Mouse (Mus musculus) lung, postnatal 4 days (tissue): ENCODE measurements at regions not wholly inside any gene's neighbourhood (a gene's known extent, or its start where the extent isn't known, plus 50 kb on each side); places are given as distances from the start of the nearest gene placed in this dataset.

Experiments
- DNase-seq, 2 experiments: peaks; one replicate each; pipeline ENCODE4 v3.0.0; 2021

GRCm38 (mm10) chr6:100517662-100518061 lies 153.3 kb downstream of the Shq1 start:
- no peak for DNase-seq

- DNase-seq: peak in 1 of 2 experiments; percentile 32
Measured at GRCm38 (mm10) chr6:100512676-100513075, 158.3 kb downstream of the Shq1 start.

DNA sequence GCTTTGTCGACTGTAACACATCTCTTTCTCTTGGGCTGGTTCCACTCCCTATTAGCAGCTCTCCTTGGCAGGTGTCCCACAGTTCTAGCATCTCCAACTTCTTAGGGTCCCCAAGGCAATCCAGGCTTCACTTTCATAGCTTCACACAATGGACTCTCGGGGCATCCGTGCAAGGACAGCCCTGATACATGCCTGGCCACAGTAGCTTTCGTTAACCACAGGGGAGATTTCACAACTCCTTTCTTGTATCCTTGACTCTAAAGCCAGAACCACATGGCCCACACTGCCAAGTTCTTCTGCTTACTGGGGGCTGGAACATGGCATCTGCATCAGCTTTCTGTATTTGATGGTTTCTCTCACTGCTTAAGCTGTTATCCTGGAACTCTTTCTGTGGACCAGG lies 160.3 kb downstream of the Shq1 start:
- DNase-seq: no peak

GRCm38 (mm10) chr6:100505506-100506247 lies 165.3 kb downstream of the Shq1 start:
- DNase-seq: no peak

GRCm38 (mm10) chr6:100502961-100503782 lies 167.8 kb downstream of the Shq1 start:
- no peak for DNase-seq

GRCm38 (mm10) chr6:100502139-100502538 lies 168.8 kb downstream of the Shq1 start:
- DNase-seq: no peak

- DNase-seq: no peak
Measured at GRCm38 (mm10) chr6:100500741-100501140, 170.2 kb downstream of the Shq1 start.

DNA sequence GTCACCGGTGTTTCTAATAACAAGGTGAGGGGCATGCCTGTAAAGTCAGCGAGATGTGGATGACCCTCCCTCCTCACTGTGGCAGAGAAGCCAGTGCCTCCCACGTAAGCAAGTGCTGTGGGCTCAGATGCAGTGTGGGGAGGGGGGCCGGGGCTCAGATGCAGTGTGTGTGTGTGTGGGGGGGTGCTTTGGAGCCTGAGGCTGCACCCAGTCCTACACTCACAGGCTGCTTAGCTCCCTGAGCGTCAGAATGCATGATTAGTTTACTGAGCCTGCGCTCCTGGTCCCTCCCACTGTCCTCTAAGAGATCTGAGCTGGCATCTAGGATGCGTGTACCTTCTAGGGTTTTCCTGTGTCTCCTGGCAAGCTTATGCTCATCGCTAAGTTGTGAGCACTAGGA lies 170.9 kb downstream of the Shq1 start:
- DNase-seq: no peak

DNA sequence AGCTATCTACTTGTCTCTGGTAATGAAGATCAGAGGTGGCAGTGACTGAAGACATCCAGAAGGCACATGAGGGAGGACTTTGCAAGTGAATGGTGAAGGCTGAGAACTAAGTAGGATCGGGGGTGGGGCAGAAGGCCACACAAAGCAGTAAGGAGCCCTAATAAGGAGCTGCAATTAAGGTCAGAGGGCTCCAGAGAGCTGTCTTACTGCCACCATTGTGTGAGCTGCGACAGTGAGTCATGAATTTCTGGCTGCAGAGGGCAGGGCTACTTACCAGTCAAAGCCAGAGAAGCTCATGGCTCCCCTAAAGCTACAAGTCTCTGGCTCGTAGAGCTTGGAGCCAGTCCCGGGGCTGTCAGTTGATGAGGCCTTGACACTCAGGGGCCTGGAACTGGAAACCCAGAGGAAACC lies 172.1 kb downstream of the Shq1 start:
- DNase-seq: peak in 1 of 2 experiments; percentile 28

- DNase-seq: no peak
Measured at GRCm38 (mm10) chr6:100498126-100498525, 172.8 kb downstream of the Shq1 start.

DNA sequence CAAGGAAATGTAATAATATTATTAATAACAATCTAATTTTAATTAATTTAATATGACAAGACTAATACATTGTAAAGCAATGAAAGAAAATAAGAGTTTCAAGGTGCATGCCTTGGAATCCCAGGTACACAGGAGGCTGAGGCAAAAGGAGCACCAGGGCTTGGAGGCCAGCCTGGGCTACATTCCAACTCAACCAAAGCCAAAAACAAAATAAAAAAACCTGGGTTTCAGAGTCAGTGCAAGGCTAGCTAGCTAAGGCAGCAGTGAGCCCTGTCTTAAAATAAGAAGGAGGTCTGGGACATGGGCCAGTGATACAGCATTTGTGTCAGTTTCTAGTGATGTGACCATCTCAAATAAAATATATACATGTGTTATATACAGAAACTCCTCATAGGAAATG lies 174.8 kb downstream of the Shq1 start:
- no peak for DNase-seq

GRCm38 (mm10) chr6:100495131-100495530 lies 175.8 kb downstream of the Shq1 start:
- DNase-seq: peak; percentile 31 to 34

DNA sequence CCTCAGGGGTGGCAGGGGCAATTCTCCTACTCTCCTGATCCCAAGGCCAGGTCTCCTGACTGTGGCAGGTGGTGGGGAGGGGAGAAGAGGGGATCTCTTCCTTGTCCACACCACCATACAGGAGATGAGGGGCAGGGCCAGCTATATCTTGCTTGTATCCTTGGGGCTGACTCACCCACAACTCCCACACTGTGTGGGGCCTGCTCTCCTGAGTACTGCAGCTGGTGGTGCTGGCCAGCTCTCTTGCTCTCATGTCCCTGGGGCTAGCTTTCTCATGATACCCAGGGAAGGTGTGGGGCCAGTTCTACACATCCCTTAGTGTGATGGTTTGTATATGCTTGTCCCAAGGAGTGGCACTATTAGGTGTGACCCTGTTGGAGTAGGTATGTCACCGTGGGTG lies 177.4 kb downstream of the Shq1 start:
- no peak for DNase-seq

- DNase-seq: no peak
Measured at GRCm38 (mm10) chr6:100491811-100492210, 179.1 kb downstream of the Shq1 start.

- DNase-seq: no peak
Measured at GRCm38 (mm10) chr6:100490920-100491712, 179.8 kb downstream of the Shq1 start.

- DNase-seq: no peak
Measured at GRCm38 (mm10) chr6:100483836-100484235, 187.1 kb downstream of the Shq1 start.

DNA sequence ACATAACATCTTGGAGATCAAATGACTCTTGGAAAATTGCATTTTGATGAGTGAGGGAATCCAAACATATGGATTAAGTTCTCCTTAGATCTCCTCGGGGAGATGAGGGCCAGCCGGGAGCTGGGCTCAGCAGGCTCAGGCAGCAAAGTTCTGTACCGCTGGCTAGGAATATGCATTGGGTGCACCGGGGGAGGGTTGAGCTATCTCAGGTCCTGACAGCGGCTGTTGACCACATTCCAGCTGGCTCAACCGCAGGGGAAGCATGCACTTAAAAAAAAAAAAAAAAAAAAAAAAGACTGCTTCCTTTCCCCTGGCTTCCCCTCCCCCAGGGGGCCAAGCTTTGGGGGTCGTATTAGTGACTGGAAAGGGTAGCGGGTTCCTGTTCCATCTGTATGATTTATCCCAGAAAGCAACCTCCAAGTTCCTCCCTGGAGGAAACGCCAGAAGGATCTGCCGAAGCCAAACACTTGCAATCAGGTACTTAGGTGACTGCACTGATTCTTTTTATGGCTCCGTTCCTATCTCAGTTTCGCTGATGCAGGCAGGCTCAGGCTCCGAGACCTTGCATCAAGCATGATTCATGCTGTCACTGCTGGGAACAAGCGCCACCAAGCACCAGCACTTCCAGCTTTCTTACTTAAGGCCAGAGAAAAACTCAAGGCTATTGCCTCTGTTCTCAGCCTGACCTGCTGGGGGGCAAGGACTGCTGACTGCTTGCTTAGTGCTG lies 187.7 kb downstream of the Shq1 start:
- DNase-seq: peak in 1 of 2 experiments; percentile 35

DNA sequence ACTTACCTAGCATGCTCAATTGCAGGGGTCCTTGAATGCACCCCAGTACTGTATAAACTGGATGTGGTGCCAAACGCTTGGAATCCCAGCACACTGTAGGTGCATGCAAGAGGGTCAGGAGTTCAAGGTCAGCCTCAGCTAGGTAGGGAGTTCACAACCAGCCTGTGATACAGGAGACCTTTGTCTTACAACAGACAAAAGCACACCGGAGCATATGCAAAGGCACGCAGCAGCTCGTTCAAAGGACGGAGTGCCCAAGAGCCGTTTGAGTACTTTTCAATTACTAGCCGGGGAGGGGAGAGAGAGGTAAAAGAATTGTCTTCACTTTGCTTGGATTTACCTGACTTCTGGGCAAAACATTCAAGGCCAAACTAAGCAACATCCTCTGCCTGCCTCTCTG lies 188.4 kb downstream of the Shq1 start:
- no peak for DNase-seq

DNA sequence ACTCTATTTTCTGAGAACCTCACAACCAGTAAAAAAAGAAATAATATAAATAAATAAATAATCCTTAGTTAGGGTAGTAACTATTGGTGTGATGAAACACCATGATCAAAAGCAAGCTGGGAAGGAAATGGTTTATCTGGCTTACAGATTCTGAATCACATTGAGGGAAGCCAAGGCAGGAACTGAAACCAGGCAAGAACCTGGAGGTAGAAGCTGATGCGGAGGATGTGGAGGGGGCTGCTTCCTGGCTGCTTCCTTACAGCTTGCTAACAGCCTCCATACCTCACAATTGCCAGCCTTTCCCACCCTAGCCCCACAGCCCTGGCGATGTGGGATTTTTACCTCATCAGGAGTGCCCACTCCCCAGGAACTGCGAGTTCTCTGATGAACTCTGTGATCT lies 190.4 kb downstream of the Shq1 start:
- no peak for DNase-seq

GRCm38 (mm10) chr6:100479881-100480280 lies 191.1 kb downstream of the Shq1 start:
- peak; percentile 68 to 72 for DNase-seq

DNA sequence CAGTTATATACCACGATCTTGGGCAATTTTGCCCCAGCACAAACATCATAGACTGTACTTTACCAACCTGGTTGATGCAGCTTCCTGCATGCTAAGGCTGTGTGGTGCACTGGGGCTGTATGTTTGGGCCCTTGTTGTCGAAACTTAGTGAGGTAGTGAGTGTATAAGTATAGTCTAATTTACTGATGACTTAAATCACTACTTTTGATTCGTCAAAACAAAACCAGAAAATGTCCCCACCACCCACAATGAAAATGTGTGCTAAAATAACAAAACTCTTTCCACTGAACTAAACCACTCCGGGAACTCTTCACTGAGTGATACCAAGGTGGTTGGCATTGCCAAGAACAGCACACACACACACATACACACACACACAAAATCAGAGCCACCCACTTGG lies 191.5 kb downstream of the Shq1 start:
- no peak for DNase-seq

GRCm38 (mm10) chr6:100476550-100477366 lies 189.5 kb upstream of the Rybp start:
- DNase-seq: no peak
